Mouse (Mus musculus): ENCODE measurements around the gene Anxa3. TPM values are rescaled to one million over a fixed set of nuclear protein-coding genes. Genes with fewer than 3 reads are reported as not detected.

Anxa3 gene
- polyA plus RNA-seq, 1 experiment, result 6.7 TPM

DNA sequence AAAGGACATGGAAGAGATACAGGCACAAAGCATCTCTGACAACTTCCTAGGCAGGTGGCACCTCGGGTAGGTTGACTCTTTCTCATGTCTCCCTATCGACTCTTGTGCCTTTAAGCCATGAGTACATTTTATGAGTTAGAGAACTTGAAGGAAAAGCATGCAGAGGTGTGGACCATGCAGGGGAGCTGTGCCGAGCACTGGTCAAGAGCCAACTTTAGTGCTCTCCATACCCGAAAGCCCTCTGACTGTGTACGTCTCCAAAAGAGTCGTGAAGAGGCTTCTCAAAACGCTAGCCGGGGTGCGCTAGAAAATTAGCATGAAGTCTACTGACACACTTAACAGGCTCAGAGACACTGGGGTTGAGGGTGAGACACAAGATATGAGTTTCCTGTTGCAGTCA, 6.0 kb downstream of the Anxa3 start:
- WGBS, result 90% methylated on average over 9 of the region's 9 CpGs
- Histone ChIP-seq H3K27me3 (ENCODE audit: control insufficient read depth, insufficient read depth, low read length) (no peaks in the 10 kb centered on the region), H3K36me3 (ENCODE audit: control insufficient read depth, insufficient read depth, low read length) (no peaks in the 10 kb centered on the region), H3K4me3 (ENCODE audit: control insufficient read depth, insufficient read depth, low read length) (no peak overlapping the region), H3K4me1 (replicated peaks; ENCODE audit: control insufficient read depth, insufficient read depth, low read length) (no peaks in the 10 kb centered on the region), H3K27ac (ENCODE audit: control insufficient read depth, insufficient read depth, low read length) (no peak overlapping the region)
- TF ChIP-seq CTCF (IDR thresholded peaks at IDR 0.05; ENCODE audit: borderline replicate concordance, control insufficient read depth, extremely low read depth, insufficient read depth, low read length, poor library complexity) (no peak), POLR2A (IDR thresholded peaks at IDR 0.05; ENCODE audit: control insufficient read depth, extremely low read depth, insufficient read depth, low read length, poor library complexity) (no peak)
- DNase-seq, result no peak

DNA sequence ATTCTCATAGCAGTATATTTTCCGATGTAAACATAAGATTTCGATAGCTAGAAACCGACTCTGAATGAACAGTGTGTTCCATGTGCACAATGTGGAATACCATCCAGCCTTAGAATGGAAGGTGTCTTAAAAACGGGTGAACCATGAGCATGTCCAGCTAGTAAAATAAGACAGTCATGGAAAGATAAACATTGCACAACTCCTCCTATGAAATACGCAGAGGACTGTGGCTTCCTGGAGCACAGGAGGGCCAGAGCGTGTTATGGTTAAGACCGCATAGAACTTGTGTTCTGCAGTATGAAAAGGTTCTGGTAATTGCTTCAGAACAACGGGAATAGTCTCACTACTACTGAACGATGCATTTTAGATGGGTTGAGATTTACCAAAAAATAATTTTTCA, 6.8 kb downstream of the Anxa3 start:
- WGBS, result 93% methylated on average over 9 of the region's 9 CpGs
- TF ChIP-seq POLR2A (IDR thresholded peaks at IDR 0.05; ENCODE audit: control insufficient read depth, extremely low read depth, insufficient read depth, low read length, poor library complexity) (no peak), CTCF (IDR thresholded peaks at IDR 0.05; ENCODE audit: borderline replicate concordance, control insufficient read depth, extremely low read depth, insufficient read depth, low read length, poor library complexity) (no peak)
- no peak for DNase-seq

DNA sequence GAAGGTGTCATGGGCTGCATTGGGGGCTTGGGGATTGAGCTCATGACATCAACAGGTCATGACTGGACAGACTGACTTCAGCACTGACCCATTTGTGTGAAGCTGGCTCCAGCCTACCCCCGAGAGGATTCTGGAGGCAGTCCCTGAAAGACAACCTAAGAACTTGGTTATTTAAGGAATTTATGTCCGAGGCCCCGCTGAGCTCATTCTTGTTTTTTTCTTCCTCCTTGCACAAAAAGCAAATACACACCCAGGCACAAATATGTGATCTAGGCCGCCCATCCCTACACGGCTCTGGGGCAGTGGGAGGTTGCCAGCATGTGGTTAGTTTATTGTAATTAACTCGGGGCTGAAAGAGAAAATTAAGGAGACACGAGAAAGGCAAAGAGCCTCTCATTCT, 9.0 kb downstream of the Anxa3 start:
- TF ChIP-seq POLR2A (IDR thresholded peaks at IDR 0.05; ENCODE audit: control insufficient read depth, extremely low read depth, insufficient read depth, low read length, poor library complexity), result no peak
- TF ChIP-seq CTCF (IDR thresholded peaks at IDR 0.05; ENCODE audit: borderline replicate concordance, control insufficient read depth, extremely low read depth, insufficient read depth, low read length, poor library complexity), result no peak
- no peaks in the 10 kb centered on the region for H3K36me3 ChIP-seq (ENCODE audit: control insufficient read depth, insufficient read depth, low read length)
- no peaks in the 10 kb centered on the region for H3K4me1 ChIP-seq (replicated peaks; ENCODE audit: control insufficient read depth, insufficient read depth, low read length)
- no peak overlapping the region for H3K4me3 ChIP-seq (ENCODE audit: control insufficient read depth, insufficient read depth, low read length)
- H3K27me3 ChIP-seq (ENCODE audit: control insufficient read depth, insufficient read depth, low read length), result no peaks in the 10 kb centered on the region
- DNase-seq, result no peak
- no peak overlapping the region for H3K27ac ChIP-seq (ENCODE audit: control insufficient read depth, insufficient read depth, low read length)
- 84% methylated on average over 7 of the region's 7 CpGs for WGBS

More for the DNA sequence above, 6.8 kb downstream of the Anxa3 start:
- Histone ChIP-seq H3K36me3 (ENCODE audit: control insufficient read depth, insufficient read depth, low read length) (no peaks in the 10 kb centered on the region), H3K4me3 (ENCODE audit: control insufficient read depth, insufficient read depth, low read length) (no peak overlapping the region), H3K4me1 (replicated peaks; ENCODE audit: control insufficient read depth, insufficient read depth, low read length) (no peaks in the 10 kb centered on the region), H3K27ac (ENCODE audit: control insufficient read depth, insufficient read depth, low read length) (no peak overlapping the region), H3K27me3 (ENCODE audit: control insufficient read depth, insufficient read depth, low read length) (no peaks in the 10 kb centered on the region)

DNA sequence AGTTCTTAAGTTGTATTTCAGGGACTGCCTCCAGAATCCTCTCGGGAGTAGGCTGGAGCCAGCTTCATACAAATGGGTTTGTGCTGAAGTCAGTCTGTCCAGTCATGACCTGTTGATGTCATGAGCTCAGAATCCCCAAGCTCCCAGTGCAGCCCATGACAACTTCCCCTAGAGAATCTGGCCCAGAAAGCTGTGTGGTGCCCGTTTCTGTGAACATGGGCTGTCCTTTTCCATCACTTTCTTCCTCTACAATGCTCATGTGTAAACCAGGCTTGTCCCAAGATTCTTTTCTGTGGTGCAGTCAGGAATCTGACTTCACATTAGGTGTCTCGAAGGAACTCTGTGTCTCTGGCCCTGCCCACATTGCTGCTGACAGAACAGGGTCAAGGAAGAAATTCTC, 10.0 kb downstream of the Anxa3 start:
- TF ChIP-seq POLR2A (IDR thresholded peaks at IDR 0.05; ENCODE audit: control insufficient read depth, extremely low read depth, insufficient read depth, low read length, poor library complexity) (no peak), CTCF (IDR thresholded peaks at IDR 0.05; ENCODE audit: borderline replicate concordance, control insufficient read depth, extremely low read depth, insufficient read depth, low read length, poor library complexity) (no peak)
- no peak overlapping the region for H3K4me3 ChIP-seq (ENCODE audit: control insufficient read depth, insufficient read depth, low read length)
- no peaks in the 10 kb centered on the region for H3K36me3 ChIP-seq (ENCODE audit: control insufficient read depth, insufficient read depth, low read length)
- H3K27me3 ChIP-seq (ENCODE audit: control insufficient read depth, insufficient read depth, low read length), result no peaks in the 10 kb centered on the region
- DNase-seq, result no peak
- no peak overlapping the region for H3K27ac ChIP-seq (ENCODE audit: control insufficient read depth, insufficient read depth, low read length)
- WGBS, result 76% methylated on average over 3 of the region's 3 CpGs
- H3K4me1 ChIP-seq (replicated peaks; ENCODE audit: control insufficient read depth, insufficient read depth, low read length), result no peaks in the 10 kb centered on the region

DNA sequence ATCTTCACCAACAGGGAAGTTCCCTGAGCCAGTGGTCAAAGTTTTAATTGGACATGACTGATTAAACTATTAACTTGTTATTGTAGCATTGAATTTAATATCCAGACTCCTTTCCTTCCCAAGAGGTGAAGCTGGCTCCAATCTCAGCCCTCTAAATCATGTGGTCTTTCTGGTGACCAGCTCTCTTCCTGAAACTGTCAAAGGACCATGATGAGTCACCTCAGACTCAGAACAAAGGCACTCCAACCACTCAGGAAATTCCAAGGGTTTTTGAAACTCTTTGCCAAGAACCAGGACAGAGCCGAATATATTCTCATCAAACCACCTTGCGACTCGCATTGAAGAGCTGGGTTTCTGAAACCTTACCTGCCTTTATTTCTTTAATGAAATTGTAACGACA, 11.2 kb downstream of the Anxa3 start:
- Histone ChIP-seq H3K36me3 (ENCODE audit: control insufficient read depth, insufficient read depth, low read length) (no peaks in the 10 kb centered on the region), H3K27me3 (ENCODE audit: control insufficient read depth, insufficient read depth, low read length) (no peaks in the 10 kb centered on the region), H3K4me1 (replicated peaks; ENCODE audit: control insufficient read depth, insufficient read depth, low read length) (no peaks in the 10 kb centered on the region), H3K4me3 (ENCODE audit: control insufficient read depth, insufficient read depth, low read length) (no peak overlapping the region), H3K27ac (ENCODE audit: control insufficient read depth, insufficient read depth, low read length) (no peak overlapping the region)
- DNase-seq, result no peak
- WGBS, result 63% methylated on average over 4 of the region's 4 CpGs
- TF ChIP-seq CTCF (IDR thresholded peaks at IDR 0.05; ENCODE audit: borderline replicate concordance, control insufficient read depth, extremely low read depth, insufficient read depth, low read length, poor library complexity), result no peak
- no peak for TF ChIP-seq POLR2A (IDR thresholded peaks at IDR 0.05; ENCODE audit: control insufficient read depth, extremely low read depth, insufficient read depth, low read length, poor library complexity)

DNA sequence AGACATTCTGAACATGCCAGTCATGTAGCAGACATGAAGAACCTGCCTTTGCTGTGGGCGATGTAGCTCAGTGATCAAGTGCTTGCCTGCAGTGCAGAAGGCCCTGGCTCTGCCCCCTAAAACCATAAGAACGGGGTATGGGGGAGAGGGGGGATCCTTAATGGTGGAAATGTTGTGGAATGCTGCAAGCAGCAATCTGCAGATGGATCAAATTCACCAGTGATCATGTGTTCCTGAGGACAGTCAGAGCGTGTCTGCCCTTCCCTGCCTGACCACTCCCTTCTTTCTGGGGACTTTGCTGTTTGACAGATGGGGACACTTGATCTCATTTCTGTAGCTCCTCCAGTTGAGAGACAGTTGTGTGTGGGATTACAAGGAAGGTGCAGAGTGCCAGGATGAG, 11.7 kb downstream of the Anxa3 start:
- DNase-seq, result no peak
- TF ChIP-seq POLR2A (IDR thresholded peaks at IDR 0.05; ENCODE audit: control insufficient read depth, extremely low read depth, insufficient read depth, low read length, poor library complexity) (no peak), CTCF (IDR thresholded peaks at IDR 0.05; ENCODE audit: borderline replicate concordance, control insufficient read depth, extremely low read depth, insufficient read depth, low read length, poor library complexity) (no peak)
- no peak overlapping the region for H3K27ac ChIP-seq (ENCODE audit: control insufficient read depth, insufficient read depth, low read length)
- H3K36me3 ChIP-seq (ENCODE audit: control insufficient read depth, insufficient read depth, low read length), result no peaks in the 10 kb centered on the region
- H3K4me1 ChIP-seq (replicated peaks; ENCODE audit: control insufficient read depth, insufficient read depth, low read length), result no peaks in the 10 kb centered on the region
- no peak overlapping the region for H3K4me3 ChIP-seq (ENCODE audit: control insufficient read depth, insufficient read depth, low read length)
- H3K27me3 ChIP-seq (ENCODE audit: control insufficient read depth, insufficient read depth, low read length), result no peaks in the 10 kb centered on the region
- 92% methylated on average over 3 of the region's 3 CpGs for WGBS

DNA sequence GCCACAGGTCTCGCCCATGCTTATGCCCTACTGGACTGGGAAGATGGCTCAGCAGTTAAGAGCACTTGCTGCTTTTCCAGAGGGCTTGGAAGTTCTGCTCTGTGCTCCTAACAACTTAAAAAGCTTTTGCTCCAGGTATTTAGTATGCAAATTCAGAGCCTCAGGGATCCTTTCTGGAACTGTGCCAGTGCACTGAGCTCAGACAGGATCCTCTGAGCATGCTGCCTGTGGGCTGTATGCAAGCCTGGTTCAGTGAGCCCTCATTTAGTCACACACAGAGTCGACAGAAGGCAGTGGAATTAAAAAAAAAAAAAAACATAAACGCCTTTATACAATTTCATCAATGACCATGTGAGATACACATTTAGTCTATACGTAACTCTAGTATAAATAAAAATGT, 17.5 kb downstream of the Anxa3 start:
- Histone ChIP-seq H3K4me1 (replicated peaks; ENCODE audit: control insufficient read depth, insufficient read depth, low read length) (no peaks in the 10 kb centered on the region), H3K4me3 (ENCODE audit: control insufficient read depth, insufficient read depth, low read length) (no peak overlapping the region), H3K27me3 (ENCODE audit: control insufficient read depth, insufficient read depth, low read length) (no peaks in the 10 kb centered on the region), H3K36me3 (ENCODE audit: control insufficient read depth, insufficient read depth, low read length) (no peaks in the 10 kb centered on the region), H3K27ac (ENCODE audit: control insufficient read depth, insufficient read depth, low read length) (no peak overlapping the region)
- WGBS, result 83% methylated on average over 4 of the region's 4 CpGs
- TF ChIP-seq CTCF (IDR thresholded peaks at IDR 0.05; ENCODE audit: borderline replicate concordance, control insufficient read depth, extremely low read depth, insufficient read depth, low read length, poor library complexity), result no peak
- TF ChIP-seq POLR2A (IDR thresholded peaks at IDR 0.05; ENCODE audit: control insufficient read depth, extremely low read depth, insufficient read depth, low read length, poor library complexity), result no peak
- DNase-seq, result no peak
